In the genomic region with DNA sequence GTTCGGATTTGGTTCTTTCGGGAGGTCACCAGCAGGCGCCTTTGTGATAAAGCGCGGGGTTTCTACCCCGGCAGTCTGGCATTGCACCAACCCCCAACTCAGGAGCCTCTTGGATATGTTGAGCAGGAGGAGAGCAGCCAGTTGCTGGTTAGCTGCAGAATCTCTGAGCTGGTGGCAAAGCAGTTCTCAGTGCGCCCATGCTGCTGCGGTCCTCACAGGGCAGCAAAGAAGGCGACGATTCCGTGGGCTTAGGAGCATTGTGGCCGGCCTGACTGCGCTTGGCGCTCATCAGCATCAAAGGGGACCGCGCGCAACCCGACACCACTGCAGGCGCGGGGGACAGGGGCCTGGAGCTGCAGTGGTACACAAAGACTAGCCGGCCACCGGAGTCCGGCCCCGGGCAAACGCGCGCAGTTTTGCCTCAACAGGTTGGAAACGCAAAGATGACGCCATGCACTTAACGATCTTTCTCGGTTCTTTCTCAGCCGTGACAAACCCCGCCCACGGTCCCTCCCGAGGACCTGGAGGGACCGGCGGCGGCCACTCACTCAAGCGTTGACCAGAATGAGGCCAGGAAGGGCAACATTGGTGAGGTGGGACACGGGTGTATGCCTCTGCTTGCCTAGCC, we compare ENCODE assay signal across 8 mouse cellular contexts. TPM values are rescaled to one million over a fixed set of nuclear protein-coding genes. Genes with fewer than 3 reads are reported as not detected.
DNase-seq lines count a peak whose midpoint lies in the region; ATAC-seq and TF ChIP-seq lines count a peak whose summit lies in the region.

No protein-coding gene starts in this region.

- peak overlapping the region; percentile 82 for H3K9ac ChIP-seq in ES-E14 (ENCODE audit: insufficient read depth, low read depth, low read length, poor library complexity, severe bottlenecking)
- peak overlapping the region; percentile 60 for H3K9ac ChIP-seq in forebrain, embryonic 11.5 days (ENCODE audit: low read length)
- peak overlapping the region; percentile 55 for H3K9ac ChIP-seq in stomach, postnatal 0 days (ENCODE audit: low read length)

- WGBS in forebrain, embryonic 11.5 days = 1% methylated on average over 40 of the region's 40 CpGs
- 7% methylated on average over 40 of the region's 40 CpGs for WGBS in kidney, adult 2 months
- WGBS in stomach, postnatal 0 days = 4% methylated on average over 40 of the region's 40 CpGs

- DNase-seq in 3134 (ENCODE audit: extremely low read depth, insufficient read length, low spot score) (peak; percentile 83), ES-E14 (ENCODE audit: low read depth, low spot score) (no peak)
- DNase-seq in forebrain, embryonic 11.5 days (ENCODE audit: low spot score) = peak; percentile 89
- peak; percentile 85 for DNase-seq in kidney, adult 2 months
- peak; percentile 25 for DNase-seq in lung, postnatal 36 days
- peak; percentile 45 for DNase-seq in stomach, postnatal 0 days (ENCODE audit: low spot score)
- no peak for DNase-seq in left cerebral cortex, adult 11 months (ENCODE audit: low spot score)
- no peak for DNase-seq in cerebellum, adult 11 months

- no peak for TF ChIP-seq EP300 in stomach, postnatal 0 days (optimal IDR thresholded peaks at IDR 0.05)

- no peaks in the 10 kb centered on the region for H3K9me3 ChIP-seq in ES-E14 (ENCODE audit: control insufficient read depth, insufficient read depth, low read depth, low read length)
- H3K9me3 ChIP-seq in forebrain, embryonic 11.5 days (ENCODE audit: control insufficient read depth, low read length) = no peaks in the 10 kb centered on the region
- no peaks in the 10 kb centered on the region for H3K9me3 ChIP-seq in stomach, postnatal 0 days (ENCODE audit: control insufficient read depth, low read length)

- no peak for TF ChIP-seq CTCF in kidney, adult 2 months (conservative IDR thresholded peaks at IDR 0.05; ENCODE audit: insufficient read depth, insufficient read length, low read depth, low read length)
- no peak for TF ChIP-seq CTCF in stomach, postnatal 0 days (IDR thresholded peaks at IDR 0.05; ENCODE audit: low read depth)

- peak overlapping the region; percentile 82 to 86 for H3K4me3 ChIP-seq in ES-E14 (ENCODE audit: insufficient read depth in 1 of 2, low read depth in 1 of 2, low read length in 2 of 2, poor library complexity in 1 of 2, severe bottlenecking in 1 of 2)
- H3K4me3 ChIP-seq in forebrain, embryonic 11.5 days (ENCODE audit: low read depth, low read length) = peak overlapping the region; percentile 62
- peak overlapping the region; percentile 92 for H3K4me3 ChIP-seq in kidney, adult 2 months (ENCODE audit: insufficient read depth, low read depth, low read length)
- peak overlapping the region; percentile 47 for H3K4me3 ChIP-seq in stomach, postnatal 0 days (ENCODE audit: low read depth, low read length)

- in situ Hi-C loops in ES-E14 (cut with MboI; ENCODE audit: low sequenced_read_pairs in 2 of 2, unreplicated experiment in 2 of 2) = no loop called here

- TF ChIP-seq POLR2A in kidney, adult 2 months (IDR thresholded peaks at IDR 0.05; ENCODE audit: low read depth, low read length) = no peak

- H3K4me2 ChIP-seq in forebrain, embryonic 11.5 days (ENCODE audit: low read depth, low read length, severe bottlenecking) = peak overlapping the region; percentile 97
- peak overlapping the region; percentile 79 for H3K4me2 ChIP-seq in stomach, postnatal 0 days (replicated peaks; ENCODE audit: low read depth)

- H3K36me3 ChIP-seq in ES-E14 (ENCODE audit: control insufficient read depth, insufficient read depth, low read length, poor library complexity, severe bottlenecking) = peaks cover 13% of the 10 kb centered on the region; the same call in 1 of the 2 replicates
- H3K36me3 ChIP-seq in forebrain, embryonic 11.5 days (ENCODE audit: control insufficient read depth, insufficient read depth, low read length) = no peaks in the 10 kb centered on the region
- H3K36me3 ChIP-seq in kidney, adult 2 months (ENCODE audit: control insufficient read depth, insufficient read depth, low read length) = no peaks in the 10 kb centered on the region
- no peaks in the 10 kb centered on the region for H3K36me3 ChIP-seq in stomach, postnatal 0 days (ENCODE audit: control insufficient read depth, insufficient read depth, low read length)

- peak overlapping the region; percentile 96 for H3K27ac ChIP-seq in ES-E14 (ENCODE audit: insufficient read depth, low read depth, low read length, poor library complexity, severe bottlenecking)
- H3K27ac ChIP-seq in forebrain, embryonic 11.5 days (ENCODE audit: low read depth, low read length) = peak overlapping the region; percentile 74
- peak overlapping the region; percentile 87 for H3K27ac ChIP-seq in kidney, adult 2 months (ENCODE audit: insufficient read depth, low read depth, low read length)
- H3K27ac ChIP-seq in stomach, postnatal 0 days (replicated peaks) = 0 out of 2 replicates have a peak overlapping the region, but pooled peaks have one; percentile 13

- H3K4me1 ChIP-seq in ES-E14 (ENCODE audit: control insufficient read depth in 2 of 2, insufficient read depth in 2 of 2, low read length in 2 of 2, poor library complexity in 1 of 2) = peaks cover 11 to 40% of the 10 kb centered on the region in 2 experiments
- H3K4me1 ChIP-seq in forebrain, embryonic 11.5 days (replicated peaks; ENCODE audit: control insufficient read depth, insufficient read depth, low read length) = peaks cover 18% of the 10 kb centered on the region; the same call in 1 of the 2 replicates
- peaks cover 3% of the 10 kb centered on the region; the same call in 1 of the 2 replicates for H3K4me1 ChIP-seq in kidney, adult 2 months (ENCODE audit: control insufficient read depth, insufficient read depth, low read length)
- H3K4me1 ChIP-seq in stomach, postnatal 0 days (replicated peaks; ENCODE audit: control insufficient read depth, insufficient read depth) = 0 out of 2 replicates have a peak, but pooled peaks cover 6% of the 10 kb centered on the region

- peak; percentile 80 for ATAC-seq in forebrain, embryonic 11.5 days (replicated peaks; ENCODE audit: low FRiP score)
- peak; percentile 18; the same call in 1 of the 2 replicates for ATAC-seq in stomach, postnatal 0 days (ENCODE audit: low FRiP score, low TSS enrichment)

- H3K27me3 ChIP-seq in forebrain, embryonic 11.5 days (ENCODE audit: control insufficient read depth, insufficient read depth, low read length) = no peaks in the 10 kb centered on the region
- no peaks in the 10 kb centered on the region for H3K27me3 ChIP-seq in kidney, adult 2 months (replicated peaks; ENCODE audit: control insufficient read depth, insufficient read depth, low read length)
- no peaks in the 10 kb centered on the region for H3K27me3 ChIP-seq in stomach, postnatal 0 days (ENCODE audit: control insufficient read depth, insufficient read depth, low read length)

TF ChIP-seq in ES-E14, 5 proteins besides CTCF, POLR2A, EP300 and RAD21:
- no peak for TF ChIP-seq ZNF384 (IDR thresholded peaks at IDR 0.05; ENCODE audit: low read depth, low read length)
- TF ChIP-seq ZC3H11A (IDR thresholded peaks at IDR 0.05; ENCODE audit: borderline replicate concordance, low read depth, low read length) = no peak
- TF ChIP-seq HCFC1 (IDR thresholded peaks at IDR 0.05; ENCODE audit: borderline replicate concordance, insufficient read depth, low read length) = no peak
- no peak for TF ChIP-seq MAFK (IDR thresholded peaks at IDR 0.05; ENCODE audit: insufficient read depth, low read depth, low read length)
- TF ChIP-seq CHD2 (IDR thresholded peaks at IDR 0.05; ENCODE audit: low read depth, low read length) = no peak

RNA-seq across cellular contexts. Expression of gene Col18a1, which starts 0.9 kb away (rescaled TPM):
- total RNA-seq in ES-E14 (2012; rRNA removed) = 414 and 791 TPM in 2 replicates
- polyA plus RNA-seq in forebrain, embryonic 11.5 days (2014; fragmentation: Nextera tagmentation; extraction: Ambion mirVana) = 79.0 and 86.7 TPM in 2 replicates
- 114 and 138 TPM in 2 replicates for polyA plus RNA-seq in kidney, adult 2 months (2012; rRNA removed)
- polyA plus RNA-seq in stomach, postnatal 0 days (2015; fragmentation: Nextera tagmentation; extraction: Ambion mirVana) = 26.3 and 26.6 TPM in 2 replicates

Comparison
In these comparisons a context has a peak if more than half of its experiments do, and no peak if none do; other contexts are left out.
1. DNase-seq: peak in 3134 (single experiment), forebrain, embryonic 11.5 days (single experiment), kidney, adult 2 months (single experiment), lung, postnatal 36 days (single experiment) and stomach, postnatal 0 days (single experiment); none in ES-E14 (single experiment), left cerebral cortex, adult 11 months (single experiment) and cerebellum, adult 11 months (single experiment).
2. H3K27ac ChIP-seq: peak in every context shown above with its lines; median percentile 96 in ES-E14; 87 in kidney, adult 2 months; 74 in forebrain, embryonic 11.5 days; 13 in stomach, postnatal 0 days.
3. Peak in every context shown above with its lines, with median percentiles within 50 percentile points of each other: H3K4me3 ChIP-seq and H3K9ac ChIP-seq.